Mouse (Mus musculus) brain, embryonic 14.5 days (tissue): ENCODE results near the gene Tnfrsf13b.

Experiments used
- CTCF ChIP-seq: fragments of 200-500 bp; IDR thresholded peaks from 2 replicates; pipeline ENCODE4 v1.5.1; 2012; ENCODE audit warnings: inconsistent platforms, mild to moderate bottlenecking, moderate library complexity, borderline replicate concordance; ENCODE audit not compliant: insufficient read depth, insufficient read length; ENCODE audit errors: extremely low read depth
- POLR2A ChIP-seq: fragments of 200-500 bp; IDR thresholded peaks from 2 replicates; pipeline ENCODE4 v1.6.1; 2012; ENCODE audit warnings: mild to moderate bottlenecking, inconsistent platforms, borderline replicate concordance; ENCODE audit not compliant: poor library complexity, insufficient read depth, insufficient read length, severe bottlenecking; ENCODE audit errors: extremely low read depth

GRCm38 (mm10) chr11:61091192-61091591 lies 35.4 kb upstream of the Tnfrsf13b start:
- TF ChIP-seq POLR2A = no peak
- no peak for TF ChIP-seq CTCF
